Mouse (Mus musculus) fibroblast of lung, adult 2 months (primary cell): ENCODE results near the gene Nos1.

Experiments
- DNase-seq: peaks from one replicate; pipeline ENCODE4 v3.0.0-alpha.2; 2011; ENCODE audit warnings: low read depth

Nos1 gene

GRCm38 (mm10) chr5:117997434-117997970 lies 216.7 kb downstream of the Nos1 start:
- DNase-seq = no peak

- no peak for DNase-seq
Observed at GRCm38 (mm10) chr5:117999061-117999460, 218.2 kb downstream of the Nos1 start.

- DNase-seq = no peak
Observed at GRCm38 (mm10) chr5:117999584-117999983, 218.8 kb downstream of the Nos1 start.

GRCm38 (mm10) chr5:118002059-118002458 lies 221.2 kb downstream of the Nos1 start:
- DNase-seq = peak; percentile 27

- no peak for DNase-seq
Observed at GRCm38 (mm10) chr5:118004619-118005018, 223.8 kb downstream of the Nos1 start.

- DNase-seq = no peak
Observed at GRCm38 (mm10) chr5:118005728-118006127, 224.9 kb downstream of the Nos1 start.

GRCm38 (mm10) chr5:118008344-118008743 lies 227.5 kb downstream of the Nos1 start:
- no peak for DNase-seq
